Mouse (Mus musculus) gastrocnemius, postnatal 10 days (tissue): ENCODE results near the gene Nudt22. TPM values are rescaled to one million over a fixed set of nuclear protein-coding genes. Genes with fewer than 3 reads are reported as not detected.

Experiments used
- DNase-seq: peaks from one replicate; pipeline ENCODE4 v3.0.0; 2021; ENCODE audit warnings: mixed read lengths
- long read RNA-seq, 2 experiments: library from polyadenylated mRNA; stranded (forward); transcript quantifications; one replicate each; pipeline ENCODE4 v2.0.0; 2021
- total RNA-seq, 2 experiments: library from RNA; stranded (reverse); gene quantifications; 2 replicates each; pipeline ENCODE4 v1.2.3; 2021

The Nudt22 gene
- total RNA-seq, result 10 to 100 TPM; 16.6 to 21.4 TPM
- long read RNA-seq, experiment 1, transcript Nudt22-201 (6 exons, 1,000 nt), result major isoform, 9 of 12 reads
- long read RNA-seq, experiment 1, partial matches to known transcripts, result 2 of 12 reads
- long read RNA-seq, experiment 1, other reads (novel, unspliced or antisense), result 1 of 12 reads
- long read RNA-seq, experiment 2, transcript Nudt22-201 (6 exons, 1,000 nt), result major isoform, 11 of 14 reads
- long read RNA-seq, experiment 2, partial matches to known transcripts, result 1 of 14 reads
- long read RNA-seq, experiment 2, other reads (novel, unspliced or antisense), result 2 of 14 reads

DNA sequence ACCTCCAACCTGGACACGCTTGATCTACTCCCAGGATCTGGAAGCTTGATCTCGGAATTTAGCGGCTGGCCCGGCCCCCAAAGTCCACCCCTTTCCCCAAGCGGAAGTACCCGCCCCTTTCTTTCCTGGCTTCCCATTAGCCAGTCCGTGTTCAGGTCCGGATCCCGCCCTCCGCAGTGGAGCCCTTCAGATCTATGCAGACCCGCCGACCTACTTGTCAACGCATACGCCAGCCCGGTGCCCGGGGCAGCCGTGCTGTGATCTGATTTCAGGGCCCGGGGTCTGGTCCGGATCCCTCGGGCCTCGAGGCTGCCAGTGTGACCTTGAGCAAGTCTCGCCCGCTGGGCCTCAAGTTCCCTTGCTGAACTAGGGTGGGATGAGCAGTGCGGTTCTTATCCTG is at the start of gene Nudt22, which contains the start of gene Trpt1:
Gene Nudt22, minus strand, starts transcription at position 112 of the 400 bp plus-strand sequence.
Gene Trpt1, plus strand, starts transcription at position 126 of the 400 bp plus-strand sequence.
- DNase-seq, result peak; percentile 83

DNA sequence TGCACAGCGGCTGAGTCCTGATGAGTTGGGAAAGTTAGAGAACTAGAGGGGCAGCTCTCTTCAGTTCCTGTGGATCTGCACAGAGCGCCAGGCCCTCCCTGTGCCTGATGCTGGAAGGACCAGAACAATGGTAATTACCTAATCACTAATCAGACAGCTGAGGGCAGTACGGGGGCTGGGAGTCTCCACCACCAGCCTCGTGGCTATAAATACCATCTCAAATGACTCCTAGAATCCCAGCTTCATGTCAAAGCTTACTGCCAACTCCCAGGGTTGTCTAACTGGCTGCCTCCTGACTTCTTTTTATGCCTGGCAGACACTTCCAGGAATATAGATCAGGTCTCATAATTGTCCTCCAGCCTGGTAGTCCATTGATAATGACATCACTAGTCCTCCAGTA is 48.8 kb upstream of the Nudt22 start:
- DNase-seq, result no peak

DNA sequence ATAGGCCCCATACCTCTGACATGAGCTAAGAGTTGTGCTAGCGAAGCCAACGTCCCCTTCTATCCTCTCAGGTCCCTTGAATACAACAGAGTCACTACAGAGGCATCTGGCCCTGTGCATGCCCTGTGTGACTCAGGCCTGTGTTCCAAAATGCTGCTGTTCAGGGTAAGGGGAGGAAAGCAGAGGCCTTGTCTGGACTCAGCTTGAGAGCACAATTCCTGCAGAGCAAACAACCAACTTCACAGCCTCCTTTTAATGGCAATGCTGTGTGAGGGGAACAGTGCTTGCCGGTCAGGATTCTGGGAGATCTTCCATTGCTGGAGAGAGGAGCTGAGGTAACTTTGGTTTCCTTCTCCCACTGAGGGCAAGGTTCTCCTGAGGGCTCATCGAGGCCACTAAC is 48.4 kb upstream of the Nudt22 start:
- no peak for DNase-seq

DNA sequence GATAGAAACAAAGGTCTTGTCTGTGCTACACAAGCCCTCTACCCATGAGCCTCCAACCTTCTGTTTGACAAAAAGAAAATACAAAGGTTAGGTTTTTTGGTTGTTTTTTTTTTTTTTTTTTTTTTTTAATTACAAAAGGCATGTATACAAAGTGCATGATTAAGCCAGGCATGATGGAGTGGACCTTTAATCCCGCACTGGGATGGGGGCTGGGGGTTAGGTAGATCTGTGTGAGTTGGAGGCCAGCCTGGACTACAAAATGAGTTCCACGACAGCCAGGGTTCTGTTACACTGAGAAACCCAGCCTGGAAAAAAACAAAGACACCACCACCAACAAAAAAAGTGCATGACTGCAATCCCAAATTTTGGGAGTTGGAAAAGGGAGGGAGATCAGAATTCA is 45.3 kb upstream of the Nudt22 start:
- no peak for DNase-seq

DNA sequence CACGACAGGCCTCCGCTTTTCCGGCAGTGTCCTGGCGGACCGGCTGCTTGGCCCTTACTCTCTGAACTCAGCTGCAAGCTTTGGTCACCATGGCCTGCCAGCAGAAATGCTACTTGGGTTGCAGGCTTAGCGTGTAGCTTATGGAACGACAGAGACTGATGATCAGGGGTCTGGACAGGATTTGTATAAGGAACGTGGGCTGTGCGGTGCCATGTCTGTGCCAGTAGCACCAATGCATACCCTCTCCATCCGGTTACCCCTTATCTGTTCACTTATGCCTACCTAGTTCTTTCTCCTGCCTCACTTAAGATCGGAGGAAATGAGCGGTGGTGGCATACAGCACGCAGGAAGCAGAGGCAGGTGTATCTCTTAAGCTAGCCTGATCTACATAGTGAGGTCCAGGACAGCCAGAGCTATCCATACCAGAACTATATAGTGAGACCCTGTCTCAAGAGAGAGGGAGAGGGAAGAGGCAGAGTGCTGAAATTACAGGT is 44.8 kb upstream of the Nudt22 start:
- no peak for DNase-seq

DNA sequence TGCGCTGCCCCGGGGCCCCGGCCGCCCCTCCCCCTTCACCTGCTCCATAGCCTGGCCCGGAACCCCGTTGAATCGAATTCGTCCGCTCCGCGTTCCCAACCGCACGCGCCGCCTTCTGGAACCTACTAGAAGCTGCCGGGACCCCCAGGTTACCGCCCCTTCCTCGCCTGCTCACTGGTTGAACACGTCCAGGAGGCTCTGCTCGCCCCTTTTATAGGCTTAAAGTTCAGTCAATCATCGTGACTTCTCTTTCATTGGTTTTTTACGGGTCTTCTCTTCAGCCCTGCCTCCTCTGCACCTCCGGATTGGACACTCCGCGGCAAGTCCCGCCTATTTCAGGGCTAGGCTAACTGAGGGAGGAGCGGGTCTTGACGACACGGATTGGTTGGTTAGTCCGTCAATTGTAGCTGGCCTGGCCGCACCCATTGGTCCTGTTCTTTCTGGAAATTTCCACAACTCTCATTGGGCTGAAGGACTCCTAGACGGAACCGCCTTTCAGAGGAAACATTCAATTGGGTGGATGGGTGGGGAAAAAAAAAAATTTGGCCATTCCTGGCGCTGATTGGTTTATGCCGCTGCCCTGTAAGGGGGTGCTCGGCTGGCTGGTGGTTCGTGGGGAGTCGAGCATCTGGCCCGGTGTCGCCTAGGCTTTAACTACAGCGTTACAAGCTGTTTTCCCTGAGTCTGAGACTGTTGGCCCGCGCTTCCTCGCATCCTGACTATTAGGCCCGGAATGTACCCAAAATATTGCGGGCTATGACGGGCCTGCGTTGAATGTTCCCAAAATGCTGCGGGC is 44.1 kb upstream of the Nudt22 start, which contains the start of gene Stip1:
Gene Stip1, minus strand, starts transcription at position 127 of the 796 bp plus-strand sequence.
- peak; percentile 96 for DNase-seq

DNA sequence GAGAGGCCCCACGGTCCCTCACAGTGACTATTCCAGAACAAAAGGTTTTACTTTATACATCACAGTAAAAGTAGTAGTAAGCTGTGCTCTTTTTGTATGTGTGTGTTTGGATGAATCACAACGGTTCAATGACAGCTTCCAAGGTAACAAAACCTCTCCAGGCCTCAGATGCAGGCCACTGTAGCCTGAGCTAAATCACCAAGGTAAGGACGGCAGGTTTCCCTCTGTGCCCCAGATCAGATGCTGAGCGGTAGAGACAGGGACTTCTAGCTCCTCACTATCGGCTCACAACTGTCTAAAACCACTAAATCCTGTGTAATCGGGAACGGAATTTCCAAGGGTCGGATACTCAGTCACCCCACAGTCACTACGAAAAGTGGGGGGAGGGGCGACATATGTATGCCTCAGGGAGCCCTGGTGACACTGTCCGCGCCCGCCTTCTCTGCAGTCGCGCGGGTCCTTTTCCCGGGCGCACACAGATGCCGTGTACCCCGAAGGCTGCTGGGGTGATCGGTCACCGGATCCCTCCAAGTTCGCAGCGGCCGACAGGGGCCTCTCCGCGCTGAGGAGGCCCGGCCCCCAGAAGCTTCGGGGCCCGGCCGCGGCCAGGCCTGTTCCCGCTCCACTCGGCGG is 43.3 kb upstream of the Nudt22 start:
- DNase-seq, result peak; percentile 55

DNA sequence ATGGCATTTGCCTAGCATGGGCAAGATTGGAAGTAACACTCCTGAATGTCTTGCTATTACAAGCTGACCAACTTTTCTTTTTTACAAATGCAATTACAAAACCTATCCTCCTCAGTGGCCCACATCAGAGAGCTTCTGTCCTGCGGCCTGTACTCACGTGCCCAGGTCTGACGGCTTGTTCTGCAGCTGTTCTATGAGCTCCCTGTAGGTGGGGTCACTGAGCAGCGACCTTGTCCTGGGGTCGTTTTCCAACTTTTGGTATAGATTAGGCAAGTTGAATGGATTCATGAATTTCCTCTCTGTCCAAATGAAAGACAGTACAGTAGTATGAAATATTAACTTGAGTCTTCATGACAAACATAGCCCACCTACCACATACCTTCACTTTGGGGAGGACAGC is 38.1 kb upstream of the Nudt22 start:
- DNase-seq, result no peak

DNA sequence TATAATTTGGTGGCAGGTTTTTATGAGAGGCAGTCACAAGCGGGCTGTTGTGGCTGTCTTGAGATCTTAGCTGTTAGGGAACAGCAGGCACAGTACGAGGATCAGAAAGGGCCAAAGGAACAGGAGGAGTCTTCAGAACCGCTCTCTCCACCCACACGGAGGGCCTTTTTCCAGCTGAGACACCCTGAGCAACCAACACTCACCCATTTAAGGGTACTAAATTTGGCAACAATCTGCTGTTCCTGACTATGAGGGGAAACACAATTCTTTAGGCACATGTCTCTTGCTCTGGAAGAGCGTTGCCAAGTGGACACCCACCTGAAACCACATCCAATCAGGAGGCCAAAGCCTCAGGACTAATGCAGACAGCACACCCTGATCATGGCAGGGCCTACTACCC is 33.6 kb upstream of the Nudt22 start:
- DNase-seq, result no peak

DNA sequence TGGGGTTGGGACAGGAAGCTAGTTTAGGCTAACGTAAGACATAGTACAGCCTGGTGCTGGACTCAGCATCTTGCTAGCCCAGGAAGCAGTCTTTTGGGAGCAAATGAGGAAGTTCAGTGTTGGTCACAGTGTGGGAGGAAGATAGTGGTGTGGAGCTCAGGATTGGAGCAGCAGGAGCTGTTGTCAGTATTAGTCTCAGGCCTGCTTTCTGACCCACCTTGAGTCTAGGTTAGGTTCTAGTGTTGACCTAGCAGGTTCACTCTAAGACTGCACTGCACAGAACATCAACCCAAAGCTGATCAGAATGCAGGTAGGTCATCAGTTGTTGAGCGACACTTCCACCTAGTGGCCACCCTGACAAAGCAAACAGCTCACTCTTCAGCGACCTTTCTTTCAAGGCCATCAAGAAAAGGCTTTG is 24.3 kb upstream of the Nudt22 start:
- DNase-seq, result no peak

DNA sequence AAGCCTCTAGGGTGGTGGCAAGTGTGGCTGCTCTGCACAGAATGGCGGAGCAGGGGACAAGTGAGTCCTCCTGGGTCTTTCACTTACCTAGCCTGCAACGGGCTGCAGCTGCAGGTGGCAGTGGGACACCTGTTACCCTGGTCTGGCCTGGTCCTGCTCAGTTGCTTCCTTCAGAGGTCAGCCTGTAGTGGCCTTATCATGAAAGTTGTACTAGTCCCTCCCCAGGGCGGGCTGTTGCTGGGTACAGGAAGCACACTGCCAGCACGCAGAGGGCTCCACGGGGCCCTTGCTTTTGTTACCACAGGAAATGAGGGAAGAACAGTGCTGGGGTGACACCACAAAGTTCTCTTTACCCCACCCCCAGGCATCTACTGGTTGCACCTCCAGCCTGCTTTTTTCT is 23.3 kb upstream of the Nudt22 start, which contains the start of gene Fermt3:
Gene Fermt3, minus strand, starts transcription at position 279 of the 400 bp plus-strand sequence.
- DNase-seq, result no peak

DNA sequence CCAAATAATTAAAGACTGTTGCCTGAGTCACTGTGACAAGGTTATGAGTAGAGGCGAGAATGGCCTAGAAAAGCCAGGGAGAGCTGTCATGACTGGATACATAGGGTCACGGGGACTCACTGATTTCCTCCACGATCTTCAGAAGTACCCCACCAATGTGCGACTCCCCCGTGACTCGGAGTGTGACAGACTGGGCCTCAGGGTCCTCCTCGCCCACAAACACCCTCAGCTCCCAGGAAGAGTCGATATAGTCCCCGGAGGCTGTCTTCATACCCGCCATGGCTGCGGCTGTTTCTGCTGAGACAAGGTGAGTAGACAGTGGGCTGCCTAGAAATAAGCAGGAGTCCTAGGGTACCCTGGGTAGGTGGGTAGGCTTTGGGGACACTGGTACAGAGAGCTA is 22.6 kb upstream of the Nudt22 start:
- no peak for DNase-seq

DNA sequence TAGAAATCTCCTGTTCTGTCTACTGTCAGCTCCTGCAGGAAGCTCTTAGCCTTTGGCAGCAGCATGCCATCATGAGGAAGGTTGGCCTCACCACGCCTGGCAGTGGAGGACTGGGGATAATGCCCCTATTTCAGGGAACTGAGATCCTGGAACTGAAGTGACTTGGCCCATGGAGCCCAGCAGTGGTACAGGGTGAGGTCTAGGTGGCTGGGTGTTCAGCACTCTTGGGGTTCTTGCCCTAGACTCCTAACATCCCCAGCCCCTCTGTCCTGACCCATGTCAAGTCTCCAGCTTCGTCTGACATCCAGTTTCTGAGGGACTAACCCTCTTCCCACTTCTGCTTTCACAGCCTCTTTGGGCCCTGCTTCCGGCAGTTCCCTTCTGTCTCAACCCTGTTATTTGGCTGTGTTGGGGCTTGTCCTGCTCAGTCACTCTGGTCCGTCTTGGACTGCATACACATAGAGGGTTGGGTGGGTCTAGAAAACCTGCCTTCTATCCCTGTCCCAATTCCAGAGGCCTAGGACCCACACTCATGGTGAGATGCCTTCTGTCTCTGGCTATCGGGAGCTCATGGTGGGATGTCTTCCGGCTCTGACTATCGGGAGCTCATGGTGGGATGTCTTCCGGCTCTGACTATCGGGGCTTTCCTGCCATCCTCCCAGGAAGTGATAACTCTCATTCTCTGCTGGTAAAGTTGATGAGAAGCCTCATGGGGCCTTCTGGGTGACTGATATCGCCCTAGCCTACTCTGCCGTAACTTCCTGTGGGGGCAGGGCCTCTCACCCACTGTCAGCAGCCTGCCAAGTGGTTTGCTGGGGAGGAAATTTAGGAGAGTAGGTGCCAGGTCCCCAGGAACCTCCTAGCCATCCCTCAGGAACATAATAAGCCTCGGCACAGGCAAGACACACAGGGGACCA is 21.9 kb upstream of the Nudt22 start:
- DNase-seq, result no peak

DNA sequence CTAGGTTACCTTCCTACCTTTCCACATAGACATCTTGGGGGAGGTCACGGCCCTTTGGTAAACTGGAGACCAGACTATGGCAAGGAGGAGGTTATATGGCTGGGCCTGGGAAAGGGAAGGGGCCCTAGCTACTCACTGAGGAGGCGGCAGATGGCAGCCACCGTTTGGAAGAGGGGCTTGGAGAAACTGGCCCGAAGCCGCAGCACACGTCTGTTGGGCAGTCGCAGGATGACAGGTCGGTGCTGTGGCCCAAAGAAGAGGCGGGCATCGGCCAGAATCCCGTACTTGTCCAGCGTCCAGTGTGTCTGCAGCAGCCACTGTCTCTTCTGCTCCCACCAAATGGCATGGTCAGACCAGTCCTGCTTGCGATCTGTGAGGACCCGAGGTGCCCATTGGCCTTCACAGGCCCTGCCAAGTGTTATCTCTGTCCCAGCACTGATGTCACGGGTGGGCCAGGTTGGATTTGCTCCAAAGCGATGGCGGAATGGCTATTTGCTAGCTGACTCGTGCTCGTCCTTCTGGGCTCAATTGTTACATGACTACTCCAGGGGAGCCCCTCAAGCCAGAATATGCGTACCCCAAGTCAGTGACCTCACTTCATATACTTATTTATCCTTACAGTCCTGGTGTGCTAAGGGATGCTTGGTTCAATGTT is 18.7 kb upstream of the Nudt22 start:
- DNase-seq, result no peak

DNA sequence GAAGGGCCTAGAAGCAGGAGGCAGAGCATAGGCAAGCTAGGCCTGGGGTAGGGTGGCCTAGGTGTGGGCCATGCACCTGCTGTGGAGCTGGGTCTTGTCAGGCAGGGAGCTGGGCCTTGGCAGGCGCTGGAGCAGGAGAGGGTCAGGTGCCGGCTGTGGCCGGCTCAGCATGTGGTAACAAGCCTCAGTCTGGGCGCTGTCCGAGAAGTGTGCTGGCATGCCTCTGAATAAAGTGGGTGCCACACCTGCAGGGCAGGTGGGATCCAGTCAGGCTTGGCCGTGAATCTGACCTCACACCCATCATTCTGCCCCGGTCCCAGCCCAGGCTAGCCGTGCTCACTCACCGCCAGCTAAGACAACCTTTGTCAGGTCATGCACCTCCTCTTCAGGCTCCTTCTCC is 18.1 kb upstream of the Nudt22 start:
- DNase-seq, result no peak

DNA sequence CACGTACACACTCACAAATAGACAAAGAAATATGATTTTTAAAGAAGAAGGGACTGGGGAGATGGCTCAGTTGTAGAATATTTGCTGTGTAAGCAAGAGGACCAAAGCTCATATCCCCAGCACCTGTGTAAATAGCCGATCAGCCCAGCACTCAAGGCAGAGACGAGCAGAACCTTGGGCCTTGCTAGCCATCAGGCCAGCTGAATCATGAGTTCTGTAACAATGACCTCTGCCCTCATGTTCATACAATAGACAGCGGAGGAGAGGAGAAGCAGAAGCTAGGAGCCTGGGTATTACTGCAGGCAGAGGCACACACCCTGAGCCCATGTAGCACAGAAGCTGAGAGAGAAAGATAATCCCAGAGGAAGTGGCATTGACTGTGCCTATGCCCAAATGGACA is 16.5 kb upstream of the Nudt22 start:
- no peak for DNase-seq

DNA sequence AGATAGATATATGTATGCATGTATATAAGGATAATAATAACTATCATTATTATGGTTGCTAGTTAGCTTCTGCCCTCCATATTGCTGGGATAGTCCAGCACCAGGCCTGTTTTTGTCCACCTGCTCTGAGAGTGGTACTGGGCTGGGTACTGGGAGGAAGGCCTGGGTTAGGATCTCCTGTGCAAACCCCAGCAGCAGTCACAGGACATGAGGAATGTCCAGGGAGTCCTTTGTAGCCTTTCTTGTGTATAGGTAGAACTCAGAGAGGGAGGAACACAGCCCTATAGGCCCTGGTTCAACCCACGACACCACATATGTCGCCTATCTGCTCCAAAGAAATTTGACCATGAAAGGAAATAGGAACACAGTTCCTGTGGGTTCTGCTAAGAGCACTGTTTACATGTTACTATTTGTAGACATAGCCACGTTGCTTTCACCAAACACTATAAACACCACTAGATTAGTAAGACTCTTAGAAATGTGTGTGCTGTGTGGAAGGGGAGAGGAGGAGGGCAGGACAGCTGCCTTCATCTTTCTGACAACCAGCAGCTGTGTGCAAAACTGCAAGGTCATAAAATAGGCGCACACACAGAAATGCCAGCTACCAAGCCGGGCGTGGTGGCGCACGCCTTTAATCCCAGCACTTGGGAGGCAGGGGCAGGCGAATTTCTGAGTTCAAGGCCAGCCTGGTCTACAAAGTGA is 11.1 kb upstream of the Nudt22 start:
- DNase-seq, result no peak

DNA sequence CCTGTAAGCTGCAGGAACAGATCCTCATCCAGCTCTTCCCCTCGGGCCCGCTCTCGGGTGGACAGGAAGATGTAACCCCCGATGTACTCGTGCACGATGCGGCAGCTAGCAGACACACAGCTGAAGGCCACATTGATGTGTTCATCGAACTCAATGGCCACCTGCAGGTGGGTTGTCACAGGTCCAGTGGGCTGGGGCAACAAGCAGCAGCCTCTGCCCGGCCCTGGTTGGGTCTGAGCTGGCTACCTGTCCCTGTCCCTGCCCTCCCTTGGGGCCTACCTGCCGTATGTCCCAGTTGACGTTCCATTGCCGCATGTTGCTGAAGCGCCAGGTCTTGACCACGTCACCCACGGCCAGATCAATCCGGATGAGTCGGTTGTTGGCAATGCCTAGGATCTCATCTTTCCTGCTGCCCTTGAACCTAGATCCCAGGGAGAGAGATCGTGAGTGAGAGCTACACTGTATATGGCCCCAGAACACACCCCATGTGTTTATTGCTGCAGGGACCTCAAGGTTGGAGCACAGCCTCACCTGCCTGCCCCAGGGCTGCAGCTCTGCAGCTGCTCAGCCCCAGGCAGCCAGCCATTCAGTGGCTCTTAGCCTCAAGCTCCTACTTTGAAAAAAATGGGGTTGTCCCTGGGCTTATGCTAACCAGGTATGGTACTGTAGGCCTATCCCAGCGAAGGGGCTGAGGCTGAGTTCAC is 3.6 kb upstream of the Nudt22 start:
- no peak for DNase-seq

DNA sequence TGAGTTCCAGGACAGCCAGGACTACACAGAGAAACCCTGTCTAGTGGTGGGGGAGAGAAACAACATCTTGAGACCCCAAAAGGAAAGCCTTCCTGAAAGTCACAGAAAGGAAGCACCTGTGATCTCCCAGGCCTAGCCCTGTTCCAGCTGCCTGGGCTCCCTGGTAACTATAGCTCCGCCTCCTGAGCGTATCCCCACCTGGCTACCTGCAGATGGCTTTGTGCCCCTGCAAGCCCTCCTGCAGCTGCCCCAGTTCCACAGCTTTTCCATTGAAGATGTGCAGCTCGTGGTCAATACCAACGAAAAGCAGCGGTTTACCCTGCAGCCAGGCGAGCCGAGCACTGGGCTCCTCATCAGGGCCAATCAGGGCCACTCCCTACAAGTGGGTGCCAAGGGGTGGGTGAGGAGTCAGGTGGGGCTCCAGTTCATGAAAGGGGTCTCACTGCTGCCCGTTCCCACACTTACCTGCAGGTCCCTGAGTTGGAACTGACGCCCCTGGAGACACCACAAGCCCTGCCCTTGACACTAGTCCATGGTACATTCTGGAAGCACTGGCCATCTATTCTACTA is 1.9 kb upstream of the Nudt22 start:
- no peak for DNase-seq
